Mouse (Mus musculus): ENCODE measurements around the gene Adk.

- no peak for TF ChIP-seq CTCF (IDR thresholded peaks at IDR 0.05; ENCODE audit: control insufficient read depth, insufficient read depth, insufficient read length)
- no peak for TF ChIP-seq MAX (IDR thresholded peaks at IDR 0.05)
- TF ChIP-seq USF1 (IDR thresholded peaks at IDR 0.05; ENCODE audit: low read depth), result no peak
- no peak for TF ChIP-seq FOSL1 (IDR thresholded peaks at IDR 0.05; ENCODE audit: insufficient read depth, low read length, poor library complexity, severe bottlenecking)
- TF ChIP-seq MYOD1 (IDR thresholded peaks at IDR 0.05; ENCODE audit: control insufficient read depth, insufficient read length, low read depth), result no peak
These were observed 350.4 kb downstream of the Adk start for GRCm38 (mm10) chr14:21402621-21403405.
